Mouse (Mus musculus) stomach, embryonic 15.5 days (tissue): ENCODE data around the gene Angptl7. TPM values are rescaled to one million over a fixed set of nuclear protein-coding genes. Genes with fewer than 3 reads are reported as not detected.

Experiments used
- ATAC-seq: fragments of 200-750 bp; cut with Nextera tagmentation; 2 replicates; pipeline ENCODE4 v1.8.0; 2017; ENCODE audit warnings: low read depth, moderate number of reproducible peaks, moderate TSS enrichment; ENCODE audit not compliant: insufficient read depth, low FRiP score
- H3K27ac ChIP-seq: fragments of 300-500 bp; sonication (generic); 2 replicates; pipeline ENCODE4 v1.5.1; 2015; ENCODE audit warnings: mild to moderate bottlenecking, inconsistent platforms
- H3K27me3 ChIP-seq: fragments of 300-500 bp; sonication (generic); replicated peaks from 2 replicates; pipeline ENCODE4 v1.6.1; 2015; ENCODE audit warnings: inconsistent platforms
- H3K36me3 ChIP-seq: fragments of 300-500 bp; sonication (generic); 2 replicates; pipeline ENCODE4 v1.6.1; 2015; ENCODE audit warnings: inconsistent platforms
- H3K4me1 ChIP-seq: fragments of 300-500 bp; sonication (generic); 2 replicates; pipeline ENCODE4 v1.6.1; 2015; ENCODE audit warnings: inconsistent platforms
- H3K4me2 ChIP-seq: fragments of 300-500 bp; sonication (generic); 2 replicates; pipeline ENCODE4 v1.6.1; 2015; ENCODE audit warnings: mild to moderate bottlenecking, inconsistent platforms
- H3K4me3 ChIP-seq: fragments of 300-500 bp; sonication (generic); replicated peaks from 2 replicates; pipeline ENCODE4 v1.5.1; 2015; ENCODE audit warnings: inconsistent platforms
- H3K9ac ChIP-seq: fragments of 300-500 bp; sonication (generic); 2 replicates; pipeline ENCODE4 v1.6.1; 2015; ENCODE audit warnings: inconsistent platforms
- H3K9me3 ChIP-seq: fragments of 300-500 bp; sonication (generic); 2 replicates; pipeline ENCODE4 v1.6.1; 2016; ENCODE audit warnings: inconsistent platforms
- WGBS: fragments of 180-500 bp; shearing (Covaris S2); methylation state at CpG from one replicate; pipeline ENCODE4 v1.1.7; 2015; 5-methylcytosine and 5-hydroxymethylcytosine counted together
- polyA plus RNA-seq: library from polyadenylated mRNA; unstranded; fragments of >200 nt; fragmentation: Nextera tagmentation; extraction: Ambion mirVana; gene quantifications from 2 replicates; pipeline ENCODE4 v1.2.1, GENCODE M21; 2015

The Angptl7 gene
- polyA plus RNA-seq, 1 experiment from 2014 or later, result 5.9 TPM

DNA sequence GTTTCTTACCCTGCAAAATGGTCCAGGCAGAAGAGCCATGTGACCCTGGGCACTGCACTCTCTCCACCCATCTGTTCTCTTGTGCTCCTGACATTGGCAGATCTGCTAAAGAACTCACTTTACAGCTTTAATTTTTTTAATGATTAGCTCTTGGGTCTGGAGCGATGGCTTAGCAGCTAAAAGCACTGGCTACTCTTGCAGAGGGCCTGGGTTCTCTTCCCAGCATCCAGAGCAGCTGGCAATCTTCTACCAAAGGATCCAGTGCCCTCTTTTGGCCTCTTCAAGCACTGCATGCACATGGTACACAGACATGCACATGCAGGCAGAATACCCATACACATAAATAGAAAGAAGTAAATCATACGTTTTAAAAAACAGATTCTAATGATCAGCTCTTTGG lies 15.1 kb upstream of the Angptl7 start:
- Histone ChIP-seq H3K4me3 (no peak overlapping the region), H3K4me2 (no peak overlapping the region), H3K9ac (no peak overlapping the region), H3K27ac (no peak overlapping the region), H3K36me3 (peaks cover 30% of the 10 kb centered on the region), H3K4me1 (no peaks in the 10 kb centered on the region), H3K9me3 (no peaks in the 10 kb centered on the region), H3K27me3 (no peaks in the 10 kb centered on the region)
- 84% methylated on average over 2 of the region's 2 CpGs for WGBS
- no peak for ATAC-seq

DNA sequence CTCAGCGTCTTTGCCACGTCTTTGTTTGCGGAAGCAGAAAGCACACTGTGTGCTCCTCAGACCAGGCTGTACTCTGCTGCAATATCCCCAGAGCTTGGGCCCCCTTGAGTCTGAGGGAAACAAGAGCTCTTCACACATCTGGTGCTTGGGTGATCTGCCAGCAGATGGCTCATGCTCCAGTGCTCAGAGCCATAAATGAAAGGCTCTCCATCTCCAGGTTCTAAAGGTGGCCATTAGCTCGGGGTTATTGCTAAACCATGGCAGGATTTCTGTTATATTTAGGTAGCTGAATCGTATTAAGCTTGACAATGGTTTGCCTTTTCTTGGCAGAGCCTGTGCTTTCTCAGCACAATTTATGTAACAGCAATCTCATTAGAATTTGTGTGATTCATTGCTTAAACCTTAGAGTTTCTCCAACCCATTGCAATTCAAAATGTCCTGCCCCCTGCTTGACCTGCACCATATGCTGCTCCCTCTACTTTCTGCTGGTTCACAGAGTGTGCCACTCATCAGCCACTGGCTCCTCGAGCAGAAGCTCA lies 12.8 kb upstream of the Angptl7 start:
- Histone ChIP-seq H3K4me2 (no peak overlapping the region), H3K9ac (no peak overlapping the region), H3K4me3 (no peak overlapping the region), H3K27ac (no peak overlapping the region), H3K9me3 (no peaks in the 10 kb centered on the region), H3K27me3 (no peaks in the 10 kb centered on the region), H3K36me3 (peaks cover 22% of the 10 kb centered on the region), H3K4me1 (no peaks in the 10 kb centered on the region)
- WGBS, result 65% methylated on average over 6 of the region's 6 CpGs
- ATAC-seq, result no peak

DNA sequence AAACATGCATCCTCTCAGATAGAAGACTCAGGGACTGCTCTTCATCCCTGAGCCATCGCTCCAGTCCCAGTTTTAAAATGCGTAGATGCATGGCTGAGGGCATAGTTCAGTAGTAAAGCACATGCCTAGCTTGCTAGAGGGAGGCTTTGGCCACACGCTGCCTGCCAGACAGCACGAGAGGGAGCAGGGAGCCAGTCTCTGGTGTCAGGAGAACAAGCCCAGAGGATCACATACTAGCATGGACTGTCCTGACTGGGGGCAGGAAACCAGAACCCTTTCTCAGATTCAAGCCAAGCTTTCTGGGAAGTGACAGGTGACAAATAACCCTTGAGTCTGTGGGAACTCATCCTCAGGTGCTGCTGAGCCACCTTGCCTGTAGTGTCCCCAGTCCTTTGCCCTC lies 11.1 kb upstream of the Angptl7 start:
- peaks cover 14% of the 10 kb centered on the region for H3K36me3 ChIP-seq
- 92% methylated on average over 4 of the region's 4 CpGs for WGBS

DNA sequence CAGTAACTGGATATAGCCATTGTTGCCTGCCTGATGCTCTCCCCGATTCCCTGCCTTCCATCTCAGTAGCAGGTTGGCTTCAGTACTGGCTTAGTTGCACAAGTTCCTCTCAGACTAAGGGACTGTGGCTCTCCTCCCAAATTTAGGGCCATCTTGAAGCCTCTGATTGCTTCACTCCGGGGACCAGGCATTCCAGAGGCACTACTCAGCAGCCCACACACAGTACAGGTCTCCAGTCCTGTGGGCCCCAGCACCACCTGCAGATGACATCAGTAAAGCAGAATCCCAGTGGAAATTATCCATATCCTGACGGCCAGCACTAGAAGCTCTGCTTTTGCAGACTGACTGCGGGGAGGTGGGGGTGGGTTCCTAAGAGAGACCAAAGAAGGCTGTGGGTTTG lies 10.4 kb upstream of the Angptl7 start:
- H3K4me2 ChIP-seq, result no peak overlapping the region
- H3K4me3 ChIP-seq, result no peak overlapping the region
- H3K9ac ChIP-seq, result no peak overlapping the region
- no peaks in the 10 kb centered on the region for H3K9me3 ChIP-seq
- H3K4me1 ChIP-seq, result no peaks in the 10 kb centered on the region
- ATAC-seq, result no peak
- no peaks in the 10 kb centered on the region for H3K27me3 ChIP-seq
- H3K36me3 ChIP-seq, result peaks cover 12% of the 10 kb centered on the region; the same call in 1 of the 2 replicates
- no peak overlapping the region for H3K27ac ChIP-seq
- 81% methylated on average over 4 of the region's 4 CpGs for WGBS

More for the DNA sequence above, 11.1 kb upstream of the Angptl7 start:
- ATAC-seq, result no peak
- Histone ChIP-seq H3K4me2 (no peak overlapping the region), H3K9me3 (no peaks in the 10 kb centered on the region), H3K9ac (no peak overlapping the region), H3K27ac (no peak overlapping the region), H3K4me3 (no peak overlapping the region), H3K27me3 (no peaks in the 10 kb centered on the region), H3K4me1 (no peaks in the 10 kb centered on the region)

DNA sequence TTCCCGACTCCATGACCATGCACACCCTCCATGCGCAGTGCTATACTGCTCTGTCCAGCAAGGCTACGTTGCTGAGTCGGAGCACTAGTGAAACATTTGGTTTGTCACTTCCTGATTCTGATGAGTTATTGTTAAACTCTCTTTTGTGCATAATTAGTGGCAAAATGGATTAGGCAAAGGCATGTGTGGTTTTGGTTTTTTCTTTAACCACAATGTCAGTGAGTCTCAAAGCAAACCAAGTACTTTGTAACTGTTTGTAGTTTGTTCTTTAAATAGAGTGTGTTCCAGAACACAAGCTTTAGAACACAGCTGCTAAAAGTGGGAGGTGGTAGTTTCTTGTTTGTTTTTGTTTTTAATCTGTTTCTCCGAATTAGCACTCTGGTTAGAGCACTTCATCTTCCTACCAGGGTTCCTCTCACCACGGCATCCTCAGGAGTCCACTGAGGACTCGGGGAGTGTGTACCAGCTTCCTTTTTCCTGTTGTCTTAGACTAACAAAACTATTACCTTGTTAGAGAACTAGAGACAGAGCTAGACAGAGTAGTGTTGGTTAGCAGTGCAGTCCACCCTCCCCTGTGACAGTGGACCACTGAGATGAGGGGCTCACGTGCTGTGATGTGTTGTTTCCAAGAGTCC lies 9.3 kb upstream of the Angptl7 start:
- no peak overlapping the region for H3K27ac ChIP-seq
- no peak for ATAC-seq
- no peak overlapping the region for H3K9ac ChIP-seq
- 0 out of 2 replicates have a peak, but pooled peaks cover 2% of the 10 kb centered on the region for H3K36me3 ChIP-seq
- H3K4me3 ChIP-seq, result no peak overlapping the region
- WGBS, result 82% methylated on average over 8 of the region's 8 CpGs
- H3K4me2 ChIP-seq, result no peak overlapping the region
- no peaks in the 10 kb centered on the region for H3K9me3 ChIP-seq
- no peaks in the 10 kb centered on the region for H3K4me1 ChIP-seq
- no peaks in the 10 kb centered on the region for H3K27me3 ChIP-seq

DNA sequence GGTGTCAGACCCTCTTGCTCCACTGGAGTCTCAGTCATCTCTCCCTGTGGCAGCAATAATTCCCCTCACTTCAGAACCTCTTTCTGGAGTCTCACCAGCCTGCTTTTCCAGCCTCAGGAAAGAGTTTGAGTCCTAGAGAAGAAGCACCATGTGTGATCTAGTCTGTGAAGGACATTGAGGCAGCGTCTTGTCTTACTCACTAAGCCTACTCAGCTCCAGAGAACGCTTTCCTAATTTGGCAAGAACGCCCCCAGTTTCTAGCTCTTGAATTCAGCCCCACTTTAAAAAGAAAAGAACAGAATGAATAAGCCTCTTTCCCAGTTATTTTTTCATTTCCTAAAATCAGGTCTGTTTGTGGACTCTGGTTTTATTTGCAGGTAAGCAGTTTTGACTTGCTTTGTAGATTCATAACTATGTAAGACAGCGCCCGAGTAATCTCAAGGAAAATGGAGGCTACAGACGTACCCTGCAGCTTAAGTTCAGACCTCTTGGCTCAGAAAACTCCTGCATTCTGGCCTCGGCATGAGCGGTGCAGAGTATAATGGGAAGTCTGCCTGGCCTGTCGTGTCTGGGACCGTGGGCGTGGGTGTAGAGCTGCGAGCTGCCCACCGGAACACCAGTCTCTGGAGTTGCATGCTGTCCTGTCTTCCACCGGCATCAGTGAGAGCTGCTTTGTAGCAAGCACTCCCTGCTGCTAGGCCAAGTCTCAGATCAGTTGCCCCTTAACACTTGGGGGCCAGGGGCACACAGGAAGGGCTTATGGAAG lies 8.0 kb upstream of the Angptl7 start:
- H3K27ac ChIP-seq, result no peak overlapping the region
- H3K27me3 ChIP-seq, result no peaks in the 10 kb centered on the region
- ATAC-seq, result no peak
- H3K4me3 ChIP-seq, result no peak overlapping the region
- no peaks in the 10 kb centered on the region for H3K9me3 ChIP-seq
- H3K36me3 ChIP-seq, result no peaks in the 10 kb centered on the region
- H3K9ac ChIP-seq, result no peak overlapping the region
- no peak overlapping the region for H3K4me2 ChIP-seq
- no peaks in the 10 kb centered on the region for H3K4me1 ChIP-seq
- WGBS, result 94% methylated on average over 14 of the region's 14 CpGs

DNA sequence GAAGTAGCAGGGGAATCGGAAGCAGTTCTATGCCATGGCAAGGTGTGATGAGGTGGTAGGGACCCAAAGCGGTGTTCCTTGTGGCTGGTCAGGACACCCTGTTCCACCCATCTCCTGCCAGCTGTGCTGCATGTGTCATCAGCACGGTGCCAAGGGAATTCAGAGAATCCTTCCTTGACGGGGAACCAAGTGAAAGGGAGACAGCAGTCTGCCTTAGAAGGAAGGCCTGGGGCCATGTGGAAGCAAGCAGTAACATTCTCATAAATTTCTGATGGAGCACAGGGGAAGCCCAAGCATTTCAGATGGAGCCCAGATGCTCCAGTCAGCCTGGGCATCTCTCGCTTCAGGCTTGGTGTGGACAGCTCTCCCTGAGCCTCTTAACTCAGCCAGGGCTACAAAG lies 7.3 kb upstream of the Angptl7 start:
- ATAC-seq, result no peak
- Histone ChIP-seq H3K9me3 (no peaks in the 10 kb centered on the region), H3K27ac (no peak overlapping the region), H3K4me3 (no peak overlapping the region), H3K9ac (no peak overlapping the region), H3K4me1 (no peaks in the 10 kb centered on the region), H3K27me3 (no peaks in the 10 kb centered on the region), H3K36me3 (no peaks in the 10 kb centered on the region), H3K4me2 (no peak overlapping the region)
- 87% methylated on average over 5 of the region's 5 CpGs for whole genome bisulfite sequencing

DNA sequence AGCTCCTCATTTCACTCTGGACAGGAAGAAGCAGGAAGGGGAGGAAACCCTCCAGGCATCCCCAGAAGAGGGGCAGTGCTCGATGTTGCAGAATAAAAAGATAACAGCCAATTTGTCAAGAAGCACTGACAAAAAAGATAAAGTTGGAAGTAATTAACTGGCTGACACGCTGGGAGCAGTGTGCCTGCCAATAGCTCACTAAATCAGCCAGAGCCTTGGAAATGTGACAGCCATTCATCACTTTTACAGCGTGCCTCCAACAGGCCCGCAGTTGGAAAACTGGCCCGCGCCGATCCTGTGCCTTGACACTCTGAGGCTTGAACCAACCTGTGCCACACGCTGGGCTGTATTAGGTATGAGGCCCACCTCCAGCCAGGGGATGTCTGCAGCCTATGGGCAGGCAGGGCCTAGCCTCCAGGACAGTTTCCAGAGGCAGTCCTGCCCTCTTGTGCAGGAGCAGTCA lies 4.3 kb upstream of the Angptl7 start:
- H3K9ac ChIP-seq, result no peak overlapping the region
- H3K4me1 ChIP-seq, result no peaks in the 10 kb centered on the region
- H3K4me3 ChIP-seq, result no peak overlapping the region
- WGBS, result 32% methylated on average over 8 of the region's 8 CpGs
- H3K36me3 ChIP-seq, result peaks cover 6% of the 10 kb centered on the region; the same call in 1 of the 2 replicates
- ATAC-seq, result no peak; the same call in 1 of the 2 replicates
- no peak overlapping the region for H3K4me2 ChIP-seq
- no peaks in the 10 kb centered on the region for H3K9me3 ChIP-seq
- no peak overlapping the region for H3K27ac ChIP-seq
- H3K27me3 ChIP-seq, result no peaks in the 10 kb centered on the region

DNA sequence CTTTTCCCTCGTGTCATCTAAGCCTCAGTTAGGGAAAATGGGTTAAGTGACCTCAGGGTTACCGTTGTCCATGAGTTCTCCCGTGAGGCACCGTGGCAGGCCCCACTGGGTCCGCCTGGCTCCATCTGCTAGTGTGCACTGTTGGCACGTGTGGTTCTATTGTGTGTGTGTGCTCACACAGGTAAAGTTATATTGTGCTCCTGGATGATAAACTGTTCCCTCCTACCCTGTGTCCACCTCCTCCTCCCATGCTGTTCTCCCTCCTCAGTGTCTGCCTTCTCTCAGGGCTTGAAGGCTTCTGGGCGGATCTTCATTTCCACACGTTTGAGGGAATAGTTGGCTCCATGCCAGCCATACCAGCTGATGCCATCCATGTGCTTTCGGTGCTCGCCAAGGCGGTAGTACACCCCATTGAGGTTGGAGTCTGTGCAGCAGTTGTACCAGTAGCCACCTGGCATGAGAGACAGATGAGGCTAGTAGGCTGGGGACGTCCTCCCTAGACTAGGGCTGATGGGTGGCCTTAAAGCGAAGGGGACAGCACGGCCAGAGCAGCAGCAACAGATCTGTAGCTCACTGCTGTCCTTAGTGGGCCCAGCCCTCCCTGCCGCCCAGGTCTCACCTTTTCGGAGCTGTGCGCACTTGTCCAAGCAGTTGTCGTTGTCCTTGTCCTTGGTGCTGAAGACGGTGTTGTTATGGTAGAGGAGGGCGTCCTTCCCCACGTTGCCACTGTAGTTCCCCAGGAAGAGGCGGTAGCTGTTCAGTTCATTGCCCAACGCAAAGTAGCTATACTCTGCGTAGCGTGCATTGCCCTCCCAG lies 4.2 kb downstream of the Angptl7 start:
- ATAC-seq, result no peak
- Histone ChIP-seq H3K9ac (no peak overlapping the region), H3K27me3 (no peaks in the 10 kb centered on the region), H3K4me3 (no peak overlapping the region), H3K36me3 (peaks cover 44% of the 10 kb centered on the region), H3K9me3 (no peaks in the 10 kb centered on the region), H3K4me2 (no peak overlapping the region), H3K27ac (no peak overlapping the region), H3K4me1 (no peaks in the 10 kb centered on the region)
- WGBS, result 82% methylated on average over 25 of the region's 25 CpGs

DNA sequence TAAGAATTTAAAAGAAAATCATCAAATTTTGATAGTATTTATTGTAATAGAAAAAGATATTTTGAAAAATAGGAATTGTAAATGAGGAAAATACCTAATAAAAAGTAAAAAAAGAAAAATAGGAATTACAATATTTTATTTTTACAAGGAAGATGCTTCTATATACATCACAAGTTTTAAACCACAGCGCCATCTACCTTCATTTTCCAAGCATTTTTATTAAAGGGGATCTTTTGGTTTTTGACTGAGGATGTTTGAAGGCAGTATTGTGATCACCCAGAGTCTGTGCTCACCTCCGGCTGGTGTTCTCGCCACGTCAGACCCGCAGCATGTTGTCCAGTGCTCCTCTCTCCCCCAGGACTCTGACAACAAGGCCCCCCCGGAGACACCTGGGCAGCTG lies 5.1 kb downstream of the Angptl7 start:
- ATAC-seq, result no peak
- H3K27ac ChIP-seq, result no peak overlapping the region
- H3K4me2 ChIP-seq, result no peak overlapping the region
- H3K27me3 ChIP-seq, result no peaks in the 10 kb centered on the region
- no peak overlapping the region for H3K4me3 ChIP-seq
- WGBS, result 91% methylated on average over 6 of the region's 6 CpGs
- no peak overlapping the region for H3K9ac ChIP-seq
- H3K9me3 ChIP-seq, result no peaks in the 10 kb centered on the region
- peaks cover 47% of the 10 kb centered on the region for H3K36me3 ChIP-seq
- no peaks in the 10 kb centered on the region for H3K4me1 ChIP-seq

DNA sequence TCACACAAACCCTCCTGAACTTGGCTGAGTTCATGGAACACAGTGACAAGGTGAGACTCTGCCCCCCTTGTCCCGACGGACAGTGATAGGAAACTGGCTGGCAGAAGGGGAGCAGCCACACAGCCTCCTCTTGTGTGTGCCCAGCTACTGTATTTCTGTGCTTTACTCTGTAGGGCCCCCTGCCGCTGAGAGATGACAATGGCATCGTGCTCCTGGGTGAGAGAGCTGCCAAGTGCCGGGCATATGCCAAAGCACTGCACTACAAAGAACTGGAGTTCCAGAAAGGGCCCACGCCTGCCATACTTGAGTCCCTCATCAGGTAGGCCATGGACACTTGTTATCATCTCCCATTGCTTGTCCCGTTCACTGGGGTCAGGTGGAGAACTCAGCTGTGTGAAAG lies 8.8 kb downstream of the Angptl7 start:
- no peak overlapping the region for H3K9ac ChIP-seq
- H3K27ac ChIP-seq, result no peak overlapping the region
- H3K4me1 ChIP-seq, result no peaks in the 10 kb centered on the region
- H3K4me3 ChIP-seq, result no peak overlapping the region
- no peak for ATAC-seq
- no peaks in the 10 kb centered on the region for H3K9me3 ChIP-seq
- no peak overlapping the region for H3K4me2 ChIP-seq
- H3K27me3 ChIP-seq, result no peaks in the 10 kb centered on the region
- peaks cover 40% of the 10 kb centered on the region for H3K36me3 ChIP-seq
- 83% methylated on average over 7 of the region's 7 CpGs for WGBS

DNA sequence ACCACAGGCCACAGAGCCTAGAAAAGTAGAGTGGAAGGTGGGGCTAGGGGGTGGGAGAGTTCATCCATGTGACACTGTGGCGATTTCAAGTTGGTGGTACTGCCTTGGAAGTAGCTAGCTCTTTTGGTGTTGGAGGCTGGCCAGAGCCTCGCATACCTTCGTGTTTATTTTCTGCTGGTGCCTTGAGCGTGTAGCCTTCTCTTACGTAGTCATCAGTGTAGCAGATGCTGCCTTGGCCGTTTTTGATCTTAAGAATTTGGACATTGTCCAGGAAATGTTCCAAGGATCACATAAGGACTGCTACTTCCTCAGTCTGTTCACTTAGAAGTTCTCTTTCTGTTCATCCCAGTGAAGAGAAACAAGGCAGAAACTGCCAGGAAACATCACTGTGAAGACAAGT lies 9.8 kb downstream of the Angptl7 start:
- H3K27me3 ChIP-seq, result no peaks in the 10 kb centered on the region
- H3K4me3 ChIP-seq, result no peak overlapping the region
- H3K9me3 ChIP-seq, result no peaks in the 10 kb centered on the region
- WGBS, result 58% methylated on average over 6 of the region's 6 CpGs
- H3K27ac ChIP-seq, result no peak overlapping the region
- H3K9ac ChIP-seq, result no peak overlapping the region
- peaks cover 37% of the 10 kb centered on the region for H3K36me3 ChIP-seq
- no peak overlapping the region for H3K4me2 ChIP-seq
- ATAC-seq, result no peak
- no peaks in the 10 kb centered on the region for H3K4me1 ChIP-seq
